Mouse (Mus musculus) thymus, adult 2 months (tissue): Measurements from ENCODE around the gene Ppox. TPM values are rescaled to one million over a fixed set of nuclear protein-coding genes. Genes with fewer than 3 reads are reported as not detected.

Experiments
- DNase-seq: peaks from one replicate; pipeline ENCODE4 v3.0.0; 2021
- H3K27ac ChIP-seq: fragments of 200-500 bp; 2 replicates; pipeline ENCODE4 v1.5.1; 2012; ENCODE audit warnings: low read length, control low read depth; ENCODE audit not compliant: control insufficient read depth, insufficient read depth
- H3K27me3 ChIP-seq: fragments of 200-500 bp; 2 replicates; pipeline ENCODE4 v1.6.1; 2012; ENCODE audit warnings: mild to moderate bottlenecking, low read length, moderate library complexity, mixed read lengths; ENCODE audit not compliant: control insufficient read depth, insufficient read depth
- H3K36me3 ChIP-seq: fragments of 200-500 bp; 2 replicates; pipeline ENCODE4 v1.6.1; 2012; ENCODE audit warnings: mild to moderate bottlenecking, low read length, moderate library complexity; ENCODE audit not compliant: control insufficient read depth, insufficient read depth
- H3K4me1 ChIP-seq: fragments of 200-500 bp; replicated peaks from 2 replicates; pipeline ENCODE4 v1.6.1; 2012; ENCODE audit warnings: low read length; ENCODE audit not compliant: control insufficient read depth, insufficient read depth
- H3K4me3 ChIP-seq: fragments of 200-500 bp; 2 replicates; pipeline ENCODE4 v1.5.1; 2012; ENCODE audit warnings: mild to moderate bottlenecking, low read length, control low read depth, moderate library complexity; ENCODE audit not compliant: control insufficient read depth, insufficient read depth
- CTCF ChIP-seq: fragments of 200-500 bp; IDR thresholded peaks from 2 replicates; pipeline ENCODE4 v1.5.1; 2012; ENCODE audit warnings: mild to moderate bottlenecking, control low read depth, low read length, moderate library complexity, borderline replicate concordance; ENCODE audit not compliant: control insufficient read depth, poor library complexity, insufficient read depth; ENCODE audit errors: extremely low read depth
- POLR2A ChIP-seq: fragments of 200-500 bp; IDR thresholded peaks from 2 replicates; pipeline ENCODE4 v1.6.1; 2012; ENCODE audit warnings: mild to moderate bottlenecking, low read length, control low read depth, moderate library complexity; ENCODE audit not compliant: control insufficient read depth, poor library complexity, insufficient read depth; ENCODE audit errors: extremely low read depth
- WGBS: fragments of 180-500 bp; shearing (Covaris S2); methylation state at CpG from one replicate; pipeline ENCODE4 v1.1.7; 2018; 5-methylcytosine and 5-hydroxymethylcytosine counted together
- polyA plus RNA-seq: library from polyadenylated mRNA; depleted of rRNA; stranded (reverse); fragments of >200 nt; gene quantifications from 2 replicates; pipeline ENCODE4 v1.2.3, GENCODE M21; 2012

The Ppox gene
- polyA plus RNA-seq, 1 experiment: 71.5 TPM

GRCm38 (mm10) chr1:171281528-171281923 lies 540 bp upstream of the Ppox start:
- H3K4me3 ChIP-seq: peak overlapping the region; percentile 83
- WGBS: 1% methylated on average over 10 of the region's 10 CpGs
- H3K4me1 ChIP-seq: peaks cover 13% of the 10 kb centered on the region
- TF ChIP-seq POLR2A (no peak), CTCF (0 out of 2 replicates have a peak, but pooled peaks have one; percentile 71)
- peak; percentile 83 for DNase-seq
- peak overlapping the region; percentile 85 for H3K27ac ChIP-seq
- H3K27me3 ChIP-seq: no peaks in the 10 kb centered on the region
- peaks cover 11% of the 10 kb centered on the region for H3K36me3 ChIP-seq

- DNase-seq: peak; percentile 27
- peak overlapping the region; percentile 71 for H3K4me3 ChIP-seq
- H3K27ac ChIP-seq: no peak overlapping the region
- 7% methylated on average over 25 of the region's 25 CpGs for WGBS
- H3K36me3 ChIP-seq: peaks cover 23% of the 10 kb centered on the region
- H3K4me1 ChIP-seq: peaks cover 12% of the 10 kb centered on the region
- H3K27me3 ChIP-seq: no peaks in the 10 kb centered on the region
- TF ChIP-seq POLR2A: no peak; the same call in 1 of the 2 replicates
- TF ChIP-seq CTCF: no peak
Measured at GRCm38 (mm10) chr1:171280250-171280915, 603 bp downstream of the Ppox start.

GRCm38 (mm10) chr1:171279721-171280120 lies 1.3 kb downstream of the Ppox start:
- no peak overlapping the region for H3K4me3 ChIP-seq
- no peak for TF ChIP-seq POLR2A
- no peak for TF ChIP-seq CTCF
- DNase-seq: no peak
- no peak overlapping the region for H3K27ac ChIP-seq
- 93% methylated on average over 5 of the region's 5 CpGs for WGBS
- H3K36me3 ChIP-seq: peaks cover 28% of the 10 kb centered on the region
- peaks cover 12% of the 10 kb centered on the region for H3K4me1 ChIP-seq
- H3K27me3 ChIP-seq: no peaks in the 10 kb centered on the region

- no peak for DNase-seq
- H3K36me3 ChIP-seq: peaks cover 32% of the 10 kb centered on the region
Measured at GRCm38 (mm10) chr1:171279012-171279705, 1.8 kb downstream of the Ppox start.

GRCm38 (mm10) chr1:171278436-171278835 lies 2.5 kb downstream of the Ppox start:
- peak; percentile 0 for DNase-seq
- peaks cover 39% of the 10 kb centered on the region for H3K36me3 ChIP-seq
- H3K4me1 ChIP-seq: peaks cover 12% of the 10 kb centered on the region
- TF ChIP-seq CTCF: no peak
- no peak for TF ChIP-seq POLR2A
- 98% methylated on average over 8 of the region's 8 CpGs for WGBS
- no peaks in the 10 kb centered on the region for H3K27me3 ChIP-seq
- no peak overlapping the region for H3K4me3 ChIP-seq
- H3K27ac ChIP-seq: no peak overlapping the region

More at GRCm38 (mm10) chr1:171279012-171279705, 1.8 kb downstream of the Ppox start:
- 95% methylated on average over 14 of the region's 14 CpGs for WGBS
- Histone ChIP-seq H3K27ac (no peak overlapping the region), H3K4me1 (peaks cover 12% of the 10 kb centered on the region), H3K27me3 (no peaks in the 10 kb centered on the region), H3K4me3 (no peak overlapping the region)
- TF ChIP-seq POLR2A (no peak), CTCF (no peak)

GRCm38 (mm10) chr1:171277736-171278135 lies 3.2 kb downstream of the Ppox start:
- 94% methylated on average over 10 of the region's 10 CpGs for WGBS
- Histone ChIP-seq H3K27me3 (no peaks in the 10 kb centered on the region), H3K27ac (no peak overlapping the region), H3K4me3 (no peak overlapping the region), H3K4me1 (peaks cover 12% of the 10 kb centered on the region), H3K36me3 (peaks cover 39% of the 10 kb centered on the region)
- TF ChIP-seq CTCF: no peak
- TF ChIP-seq POLR2A: no peak
- DNase-seq: no peak
